Comparison of ENCODE assay signal across 15 mouse cellular contexts in genomic region chr16:34924324-34924723, GRCm38 (mm10).
A peak's percentile ranks its signal among the peaks of the same experiment; 100 is the strongest.
DNase-seq lines count a peak whose midpoint lies in the region; ATAC-seq and TF ChIP-seq lines count a peak whose summit lies in the region.
"Had no signal": no experiment of that assay in that cellular context is flagged by ENCODE, and none has a peak within 500 bp of the region (broad histone marks: within the 10 kb centered on the region; RNA-seq: fewer than 3 reads in every experiment).

No protein-coding gene starts in this region.

- no peaks in the 10 kb centered on the region for H3K36me3 ChIP-seq in heart, embryonic 14.5 days (ENCODE audit: control insufficient read depth, insufficient read depth, low read length)
- no peaks in the 10 kb centered on the region for H3K36me3 ChIP-seq in heart, embryonic 11.5 days (ENCODE audit: control insufficient read depth, insufficient read depth, low read length)
- H3K36me3 ChIP-seq in liver, adult 2 months (ENCODE audit: control insufficient read depth, insufficient read depth, low read length), result no peaks in the 10 kb centered on the region
- H3K36me3 ChIP-seq in intestine, embryonic 14.5 days (ENCODE audit: control insufficient read depth, insufficient read depth, low read length), result peaks cover 13% of the 10 kb centered on the region; the same call in 1 of the 2 replicates
- H3K36me3 ChIP-seq in myocyte (ENCODE audit: control insufficient read depth, insufficient read depth), result no peaks in the 10 kb centered on the region
- H3K36me3 ChIP-seq: forebrain, embryonic 12.5 days; limb, embryonic 10.5 days; liver, embryonic 15.5 days; neural tube, embryonic 12.5 days had no signal

- 63% methylated on average over 5 of the region's 5 CpGs for WGBS in heart, embryonic 14.5 days
- WGBS in heart, embryonic 11.5 days (ENCODE audit: insufficient replicate concordance), result 72% methylated on average over 5 of the region's 5 CpGs
- 77% methylated on average over 5 of the region's 5 CpGs for WGBS in liver, adult 2 months
- WGBS in intestine, embryonic 14.5 days, result 62% methylated on average over 5 of the region's 5 CpGs

- no peak for ATAC-seq in heart, embryonic 14.5 days (ENCODE audit: insufficient number of reproducible peaks, insufficient read depth, low FRiP score, low read depth)
- no peak for ATAC-seq in heart, embryonic 11.5 days (replicated peaks; ENCODE audit: insufficient number of reproducible peaks, low FRiP score, low TSS enrichment)
- no peak for ATAC-seq in intestine, embryonic 14.5 days (replicated peaks; ENCODE audit: low FRiP score, low TSS enrichment, low read depth)
- ATAC-seq: CD4-positive, CD25-positive, alpha-beta regulatory T cell, adult 4 months; hindbrain, embryonic 16.5 days had no signal

- no peak for TF ChIP-seq CTCF in liver, adult 2 months (IDR thresholded peaks at IDR 0.05; ENCODE audit: low read depth, low read length)

- H3ac ChIP-seq in myocyte (ENCODE audit: control insufficient read depth, insufficient read length), result no peak overlapping the region

- no peak for TF ChIP-seq POLR2A in liver, adult 2 months (IDR thresholded peaks at IDR 0.05; ENCODE audit: extremely low read depth, insufficient read depth, low read length)
- no peak for TF ChIP-seq POLR2A in myocyte (IDR thresholded peaks at IDR 0.05; ENCODE audit: insufficient read length, low read depth)

- peak overlapping the region; percentile 14; the same call in 1 of the 2 replicates for H3K9ac ChIP-seq in heart, embryonic 14.5 days (ENCODE audit: low read length)
- no peak overlapping the region for H3K9ac ChIP-seq in heart, embryonic 11.5 days (ENCODE audit: low read depth, low read length)
- H3K9ac ChIP-seq in liver, adult 2 months (ENCODE audit: low read depth, low read length), result no peak overlapping the region
- peak overlapping the region; percentile 54 for H3K9ac ChIP-seq in intestine, embryonic 14.5 days (ENCODE audit: low read length)
- H3K9ac ChIP-seq: forebrain, embryonic 12.5 days; liver, embryonic 15.5 days; neural tube, embryonic 12.5 days had no signal

- peaks cover 44% of the 10 kb centered on the region for H3K27me3 ChIP-seq in heart, embryonic 14.5 days (ENCODE audit: control insufficient read depth, insufficient read depth, low read length)
- peaks cover 43% of the 10 kb centered on the region for H3K27me3 ChIP-seq in heart, embryonic 11.5 days (ENCODE audit: control insufficient read depth, insufficient read depth, low read length)
- no peaks in the 10 kb centered on the region for H3K27me3 ChIP-seq in liver, adult 2 months (ENCODE audit: control insufficient read depth, insufficient read depth, low read length)
- no peaks in the 10 kb centered on the region for H3K27me3 ChIP-seq in intestine, embryonic 14.5 days (replicated peaks; ENCODE audit: control insufficient read depth, insufficient read depth, low read length)
- peaks cover 2% of the 10 kb centered on the region for H3K27me3 ChIP-seq in myocyte (ENCODE audit: control insufficient read depth, insufficient read depth, insufficient read length)
- H3K27me3 ChIP-seq: forebrain, embryonic 12.5 days; liver, embryonic 15.5 days; neural tube, embryonic 12.5 days had no signal

- H3K27ac ChIP-seq in heart, embryonic 14.5 days (replicated peaks in 1 of 2; ENCODE audit: control insufficient read depth in 1 of 2, insufficient read depth in 1 of 2, low read depth in 2 of 2, low read length in 2 of 2), result peak overlapping the region; percentile 28 to 51; a peak in 2 of 4 replicates
- H3K27ac ChIP-seq in heart, embryonic 11.5 days (ENCODE audit: low read depth, low read length), result no peak overlapping the region
- H3K27ac ChIP-seq in liver, adult 2 months (replicated peaks; ENCODE audit: insufficient read depth, low read depth, low read length), result peak overlapping the region; percentile 12; the same call in 1 of the 2 replicates
- 0 out of 2 replicates have a peak overlapping the region, but pooled peaks have one; percentile 70 for H3K27ac ChIP-seq in intestine, embryonic 14.5 days (ENCODE audit: low read depth)
- H3K27ac ChIP-seq: forebrain, embryonic 12.5 days; liver, embryonic 15.5 days; neural tube, embryonic 12.5 days had no signal

- no peak overlapping the region for H3K4me3 ChIP-seq in heart, embryonic 14.5 days (ENCODE audit: control insufficient read depth in 1 of 2, insufficient read depth in 1 of 2, low read depth in 1 of 2, low read length in 2 of 2)
- H3K4me3 ChIP-seq in heart, embryonic 11.5 days (ENCODE audit: low read depth, low read length), result no peak overlapping the region
- no peak overlapping the region for H3K4me3 ChIP-seq in liver, adult 2 months (ENCODE audit: insufficient read depth, low read depth, low read length)
- peak overlapping the region; percentile 40 for H3K4me3 ChIP-seq in intestine, embryonic 14.5 days (ENCODE audit: low read depth, low read length)
- H3K4me3 ChIP-seq in myocyte, result no peak overlapping the region
- H3K4me3 ChIP-seq: forebrain, embryonic 12.5 days; limb, embryonic 10.5 days; liver, embryonic 15.5 days; neural tube, embryonic 12.5 days had no signal

- no peaks in the 10 kb centered on the region for H3K9me3 ChIP-seq in heart, embryonic 14.5 days (ENCODE audit: control insufficient read depth, low read length)
- no peaks in the 10 kb centered on the region for H3K9me3 ChIP-seq in heart, embryonic 11.5 days (replicated peaks; ENCODE audit: control insufficient read depth, low read length)
- no peaks in the 10 kb centered on the region for H3K9me3 ChIP-seq in intestine, embryonic 14.5 days (ENCODE audit: control insufficient read depth, low read length)
- H3K9me3 ChIP-seq: forebrain, embryonic 12.5 days; limb, embryonic 10.5 days; liver, embryonic 15.5 days had no signal

- DNase-seq in liver, adult 2 months (ENCODE audit: extremely low read depth, low read depth, low spot score), result no peak
- DNase-seq in liver, result no peak
- DNase-seq in intestine, embryonic 14.5 days (ENCODE audit: low spot score), result no peak
- no peak for DNase-seq in layer of hippocampus, postnatal 14 days (ENCODE audit: low spot score in 2 of 2)
- DNase-seq: right cerebral cortex, postnatal 25 days; thymus, postnatal 14 days had no signal

- H3K4me2 ChIP-seq in heart, embryonic 14.5 days (ENCODE audit: low read length), result peak overlapping the region; percentile 15; the same call in 1 of the 2 replicates
- no peak overlapping the region for H3K4me2 ChIP-seq in heart, embryonic 11.5 days
- peak overlapping the region; percentile 46 for H3K4me2 ChIP-seq in intestine, embryonic 14.5 days (ENCODE audit: low read length)
- peak overlapping the region; percentile 19 for H3K4me2 ChIP-seq in myocyte (ENCODE audit: low read depth)
- H3K4me2 ChIP-seq: forebrain, embryonic 12.5 days; liver, embryonic 15.5 days; neural tube, embryonic 12.5 days had no signal

- no peaks in the 10 kb centered on the region for H3K79me2 ChIP-seq in liver, adult 2 months (ENCODE audit: control insufficient read depth, insufficient read depth, low read length)
- H3K79me2 ChIP-seq in myocyte (ENCODE audit: control insufficient read depth, insufficient read depth), result no peaks in the 10 kb centered on the region

- peaks cover 55 to 61% of the 10 kb centered on the region in 2 experiments for H3K4me1 ChIP-seq in heart, embryonic 14.5 days (ENCODE audit: control insufficient read depth in 2 of 2, insufficient read depth in 2 of 2, low read length in 2 of 2)
- H3K4me1 ChIP-seq in heart, embryonic 11.5 days (ENCODE audit: control insufficient read depth, insufficient read depth, low read length), result peaks cover 53% of the 10 kb centered on the region
- no peaks in the 10 kb centered on the region for H3K4me1 ChIP-seq in liver, adult 2 months (ENCODE audit: control insufficient read depth, insufficient read depth, low read length)
- peaks cover 70% of the 10 kb centered on the region for H3K4me1 ChIP-seq in intestine, embryonic 14.5 days (replicated peaks; ENCODE audit: control insufficient read depth, insufficient read depth, low read length)

TF ChIP-seq in myocyte, 11 proteins besides CTCF, POLR2A, EP300 and RAD21:
- TF ChIP-seq TCF3 (IDR thresholded peaks at IDR 0.05; ENCODE audit: insufficient read length, low read depth) (no peak), MAX (IDR thresholded peaks at IDR 0.05; ENCODE audit: low read depth) (no peak), SRF (IDR thresholded peaks at IDR 0.05; ENCODE audit: control insufficient read depth, insufficient read length, low read depth) (no peak), E2F4 (IDR thresholded peaks at IDR 0.05; ENCODE audit: insufficient read depth) (no peak), MYOD1 (IDR thresholded peaks at IDR 0.05; ENCODE audit: control insufficient read depth in 1 of 3, insufficient read length in 2 of 3, low read depth in 2 of 3) (no peak), POLR2AphosphoS2 (IDR thresholded peaks at IDR 0.05; ENCODE audit: insufficient read length, low read depth) (no peak), TCF12 (IDR thresholded peaks at IDR 0.05; ENCODE audit: insufficient read depth, poor library complexity, severe bottlenecking) (no peak), REST (IDR thresholded peaks at IDR 0.05; ENCODE audit: insufficient read depth, insufficient read length) (no peak), USF1 (IDR thresholded peaks at IDR 0.05; ENCODE audit: low read depth) (no peak), CEBPB (IDR thresholded peaks at IDR 0.05; ENCODE audit: insufficient read depth, poor library complexity, severe bottlenecking) (no peak), MYOG (IDR thresholded peaks at IDR 0.05; ENCODE audit: control insufficient read depth in 1 of 3, insufficient read depth in 1 of 3, insufficient read length in 2 of 3, low read depth in 2 of 3) (no peak)

Comparison
In these comparisons a context has a peak if more than half of its experiments do, and no peak if none do; other contexts are left out.
1. H3K9ac ChIP-seq: peak in heart, embryonic 14.5 days (single experiment) and intestine, embryonic 14.5 days (single experiment); none in heart, embryonic 11.5 days (single experiment) and liver, adult 2 months (single experiment).